Mouse (Mus musculus): ENCODE results near the gene Sgo2b.
A peak's percentile ranks its signal among the peaks of the same experiment; 100 is the strongest.
"Not testable (repeated sequence)": the region's sequence is repeated elsewhere in the genome, so short reads cannot be mapped to it uniquely, and the experiment has no call there.

Gene Sgo2b

GRCm38 (mm10) chr8:63951626-63952377, at the start of gene Sgo2b:
TSS of gene Sgo2b (minus strand) at chr8:63952248.
- no peak for DNase-seq (ENCODE audit: low read depth, low spot score)

GRCm38 (mm10) chr8:63970612-63971391, 18.8 kb upstream of the Sgo2b start:
- not testable (repeated sequence) for DNase-seq (ENCODE audit: low read depth, low spot score)

GRCm38 (mm10) chr8:63961032-63961785, 9.2 kb upstream of the Sgo2b start:
- no peak for DNase-seq (ENCODE audit: low read depth, low spot score)

- DNase-seq (ENCODE audit: low read depth, low spot score), result not testable (repeated sequence)
These were observed 1.8 kb upstream of the Sgo2b start for GRCm38 (mm10) chr8:63953802-63954201.

GRCm38 (mm10) chr8:63933171-63933570, 18.9 kb downstream of the Sgo2b start:
- no peak for DNase-seq (ENCODE audit: low read depth, low spot score)

GRCm38 (mm10) chr8:63929301-63930097, 22.5 kb downstream of the Sgo2b start:
- no peak for DNase-seq (ENCODE audit: low read depth, low spot score)

GRCm38 (mm10) chr8:63921257-63921960, 30.6 kb downstream of the Sgo2b start:
- DNase-seq (ENCODE audit: low read depth, low spot score), result no peak

GRCm38 (mm10) chr8:63895096-63895495, 57.0 kb downstream of the Sgo2b start:
- no peak for DNase-seq (ENCODE audit: low read depth, low spot score)

GRCm38 (mm10) chr8:63878353-63878752, 73.7 kb downstream of the Sgo2b start:
- no peak for DNase-seq (ENCODE audit: low read depth, low spot score)

GRCm38 (mm10) chr8:63877393-63877792, 74.7 kb downstream of the Sgo2b start:
- DNase-seq (ENCODE audit: low read depth, low spot score), result peak; percentile 53

- DNase-seq (ENCODE audit: low read depth, low spot score), result no peak
These were observed 75.1 kb downstream of the Sgo2b start for GRCm38 (mm10) chr8:63876949-63877348.
